Mouse (Mus musculus) intestine, embryonic 16.5 days (tissue): ENCODE measurements around the gene S1pr1. TPM values are rescaled to one million over a fixed set of nuclear protein-coding genes. Genes with fewer than 3 reads are reported as not detected.

Experiments used
- ATAC-seq: fragments of 200-750 bp; cut with Nextera tagmentation; 2 replicates; pipeline ENCODE4 v1.8.0; 2017; ENCODE audit warnings: moderate TSS enrichment, moderate library complexity
- H3K27ac ChIP-seq: fragments of 300-500 bp; sonication (generic); 2 replicates; pipeline ENCODE4 v1.5.1; 2014; ENCODE audit warnings: mild to moderate bottlenecking, low read length
- H3K27me3 ChIP-seq: fragments of 300-500 bp; sonication (generic); replicated peaks from 2 replicates; pipeline ENCODE4 v1.6.1; 2014; ENCODE audit warnings: low read length, control low read depth, mixed read lengths; ENCODE audit not compliant: control insufficient read depth, insufficient read depth
- H3K36me3 ChIP-seq: fragments of 300-500 bp; sonication (generic); 2 replicates; pipeline ENCODE4 v1.6.1; 2014; ENCODE audit warnings: low read length, control low read depth; ENCODE audit not compliant: control insufficient read depth, insufficient read depth
- H3K4me1 ChIP-seq: fragments of 300-500 bp; sonication (generic); 2 replicates; pipeline ENCODE4 v1.6.1; 2014; ENCODE audit warnings: low read length, control low read depth, mixed read lengths; ENCODE audit not compliant: control insufficient read depth, insufficient read depth
- H3K4me2 ChIP-seq: fragments of 300-500 bp; sonication (generic); 2 replicates; pipeline ENCODE4 v1.6.1; 2014; ENCODE audit warnings: low read depth, low read length, control low read depth
- H3K4me3 ChIP-seq: fragments of 300-500 bp; sonication (generic); 2 replicates; pipeline ENCODE4 v1.5.1; 2014; ENCODE audit warnings: mild to moderate bottlenecking, low read length
- H3K9ac ChIP-seq: fragments of 300-500 bp; sonication (generic); 2 replicates; pipeline ENCODE4 v1.6.1; 2014; ENCODE audit warnings: low read depth, low read length
- H3K9me3 ChIP-seq: fragments of 300-500 bp; sonication (generic); 2 replicates; pipeline ENCODE4 v1.6.1; 2016; ENCODE audit warnings: low read length, control low read depth; ENCODE audit not compliant: control insufficient read depth
- WGBS: fragments of 180-500 bp; shearing (Covaris S2); extraction: QIAGEN DNeasy Blood & Tissue Kit; methylation state at CpG from one replicate; pipeline ENCODE4 v1.1.7; 2014; 5-methylcytosine and 5-hydroxymethylcytosine counted together
- polyA plus RNA-seq: library from polyadenylated mRNA; unstranded; fragments of >200 nt; fragmentation: Nextera tagmentation; extraction: Ambion mirVana; gene quantifications from 2 replicates; pipeline ENCODE4 v1.2.1, GENCODE M21; 2015

S1pr1 gene
- polyA plus RNA-seq, 1 experiment from 2014 or later: 14.3 TPM

GRCm38 (mm10) chr3:115666547-115666946 lies 48.3 kb downstream of the S1pr1 start:
- H3K27me3 ChIP-seq: no peaks in the 10 kb centered on the region
- H3K9me3 ChIP-seq: no peaks in the 10 kb centered on the region
- WGBS: 47% methylated on average over 8 of the region's 8 CpGs
- no peaks in the 10 kb centered on the region for H3K4me1 ChIP-seq
- H3K4me3 ChIP-seq: no peak overlapping the region
- H3K27ac ChIP-seq: no peak overlapping the region
- no peak for ATAC-seq
- H3K4me2 ChIP-seq: no peak overlapping the region
- no peak overlapping the region for H3K9ac ChIP-seq
- no peaks in the 10 kb centered on the region for H3K36me3 ChIP-seq

GRCm38 (mm10) chr3:115664497-115664896 lies 50.4 kb downstream of the S1pr1 start:
- Histone ChIP-seq H3K4me3 (no peak overlapping the region), H3K4me2 (no peak overlapping the region), H3K9ac (no peak overlapping the region), H3K27me3 (no peaks in the 10 kb centered on the region), H3K36me3 (no peaks in the 10 kb centered on the region), H3K27ac (no peak overlapping the region), H3K9me3 (no peaks in the 10 kb centered on the region), H3K4me1 (no peaks in the 10 kb centered on the region)
- no peak for ATAC-seq
- 53% methylated on average over 3 of the region's 3 CpGs for WGBS

- H3K27me3 ChIP-seq: no peaks in the 10 kb centered on the region
- H3K36me3 ChIP-seq: no peaks in the 10 kb centered on the region
- no peak overlapping the region for H3K9ac ChIP-seq
- H3K27ac ChIP-seq: no peak overlapping the region
- WGBS: 41% methylated on average over 9 of the region's 9 CpGs
- peak; percentile 67; the same call in 1 of the 2 replicates for ATAC-seq
- no peak overlapping the region for H3K4me3 ChIP-seq
- H3K4me2 ChIP-seq: no peak overlapping the region
- no peaks in the 10 kb centered on the region for H3K9me3 ChIP-seq
- H3K4me1 ChIP-seq: no peaks in the 10 kb centered on the region
Measured at GRCm38 (mm10) chr3:115660701-115661460, 54.0 kb downstream of the S1pr1 start.

Other genes with a start within 250 kb of the S1pr1 start
- 24.3 and 28.8 TPM in 2 replicates for gene Dph5, start 172.8 kb upstream of the S1pr1 start, polyA plus RNA-seq